Mouse (Mus musculus) left cerebral cortex, postnatal 4 days (tissue): ENCODE data around the gene Tsen54. TPM values are rescaled to one million over a fixed set of nuclear protein-coding genes. Genes with fewer than 3 reads are reported as not detected.

Source experiments
- DNase-seq: peaks from one replicate; pipeline ENCODE4 v3.0.0-alpha.2; 2022
- intact Hi-C: fragments of 180-260 bp; cut with DNase I; formaldehyde crosslinking; loops from one replicate; pipeline ENCODE4 v1.15.1; 2025
- total RNA-seq, 2 experiments: library from RNA; stranded (reverse); gene quantifications; 2 replicates each; pipeline ENCODE4 v1.2.3; 2021

The Tsen54 gene
- total RNA-seq, 2 experiments from 2014 or later: 15.1 to 19.1 TPM

GRCm38 (mm10) chr11:115797665-115798064, 16.9 kb upstream of the Tsen54 start:
- DNase-seq: no peak
- intact Hi-C loops: no loop called here

DNA sequence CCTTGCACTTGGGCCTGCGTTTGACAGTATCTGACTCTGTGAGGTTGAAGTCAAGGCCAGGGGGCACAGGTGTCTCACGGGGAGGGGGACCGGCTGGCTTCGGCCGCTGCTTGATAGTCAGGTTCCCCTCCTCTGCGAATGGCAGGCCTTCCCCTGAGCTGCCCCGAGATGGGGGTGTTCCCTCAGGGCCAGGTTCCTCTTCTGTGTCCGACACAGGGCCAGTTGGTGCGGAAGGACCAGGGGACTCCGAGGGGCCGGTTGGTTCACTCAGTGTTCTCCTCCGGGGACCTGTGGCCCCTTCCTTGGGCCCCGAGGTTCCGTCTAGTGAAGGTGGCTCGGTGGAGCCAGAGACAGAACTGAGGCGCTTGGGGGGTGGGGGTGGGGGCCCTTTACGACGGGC, 13.5 kb upstream of the Tsen54 start:
- no peak for DNase-seq
- intact Hi-C loops: no loop called here

- no peak for DNase-seq
- intact Hi-C loops: no loop called here
Measured at GRCm38 (mm10) chr11:115803072-115803709, 11.3 kb upstream of the Tsen54 start.

DNA sequence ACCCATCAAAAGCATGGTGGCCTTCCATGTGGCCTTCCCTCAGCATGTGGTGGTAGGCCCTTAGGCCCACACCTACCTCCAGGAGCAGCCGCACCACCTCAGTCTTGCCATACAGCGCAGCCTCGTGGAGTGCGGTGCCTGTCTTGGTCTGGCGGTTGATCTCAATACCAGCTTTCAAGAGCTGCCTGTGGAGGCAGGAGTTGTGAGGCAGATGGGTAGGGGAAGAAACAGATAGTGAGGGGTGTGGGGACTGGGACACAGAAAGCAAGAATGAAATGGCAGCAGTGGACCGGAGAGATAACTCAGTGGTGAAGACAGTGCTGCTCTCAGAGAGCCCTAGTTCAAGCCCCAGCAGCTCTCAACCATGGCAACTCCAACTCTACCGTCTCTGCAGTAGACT, 9.5 kb upstream of the Tsen54 start:
- no peak for DNase-seq
- intact Hi-C loops: no loop called here

DNA sequence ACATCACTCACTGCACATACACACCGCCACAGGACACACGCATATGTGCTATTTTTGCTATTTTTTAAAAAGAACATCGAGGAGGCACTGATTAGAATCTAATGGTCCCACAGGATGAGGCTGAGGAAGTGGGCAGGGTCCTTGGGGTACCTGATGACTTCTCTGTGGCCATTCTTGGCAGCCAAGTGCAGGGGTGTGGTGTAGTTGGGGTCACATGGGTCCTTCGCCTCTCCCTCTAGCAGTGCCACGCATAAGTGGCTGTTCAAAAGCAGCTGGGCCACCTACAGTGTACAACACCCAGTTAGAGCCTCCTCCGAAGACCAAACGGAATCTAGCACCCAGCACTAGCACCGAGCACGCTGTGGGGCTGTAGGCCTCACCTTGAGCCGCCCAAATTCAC, 8.4 kb upstream of the Tsen54 start:
- intact Hi-C loops: no loop called here
- DNase-seq: no peak

- intact Hi-C loops: no loop called here
- DNase-seq: peak; percentile 47
Measured at GRCm38 (mm10) chr11:115807306-115807705, 7.2 kb upstream of the Tsen54 start.

- intact Hi-C loops: no loop called here
- DNase-seq: no peak
Measured at GRCm38 (mm10) chr11:115807971-115808370, 6.6 kb upstream of the Tsen54 start.

GRCm38 (mm10) chr11:115808696-115809310, 5.7 kb upstream of the Tsen54 start:
- peak; percentile 62 for DNase-seq

DNA sequence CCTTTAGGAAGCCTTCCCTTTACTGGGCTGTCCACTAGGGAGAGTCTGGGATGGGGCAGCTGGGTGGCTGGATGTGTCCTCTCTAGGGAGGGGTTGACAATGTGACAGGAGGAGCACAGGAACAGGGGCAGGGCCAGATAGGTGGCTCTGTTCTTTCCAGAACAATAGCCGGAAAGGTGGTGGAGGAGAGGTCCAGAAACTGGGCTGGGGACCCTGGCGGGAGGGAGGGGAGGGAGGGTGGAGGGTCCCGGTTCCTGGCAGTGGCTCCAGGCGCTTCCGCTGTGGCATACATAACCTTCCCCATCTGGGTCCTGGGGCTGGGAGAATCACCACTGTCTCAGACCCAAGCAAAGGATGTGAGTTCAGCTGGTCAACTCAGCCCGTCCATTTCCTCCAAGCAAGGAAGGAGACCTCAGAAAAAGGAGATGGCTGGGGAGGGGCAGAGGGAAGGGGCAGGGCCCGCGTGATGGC, 5.2 kb upstream of the Tsen54 start:
- intact Hi-C loops: no loop called here

More at GRCm38 (mm10) chr11:115808696-115809310, 5.7 kb upstream of the Tsen54 start:
- intact Hi-C loops: no loop called here

GRCm38 (mm10) chr11:115810377-115810776, 4.1 kb upstream of the Tsen54 start:
- intact Hi-C loops: loop anchor here (5.0 kb wide), 2 partner anchors 43 to 158 kb away; partner anchors contain the start of gene Tmem94
- DNase-seq: peak; percentile 47

More for the DNA sequence above, 5.2 kb upstream of the Tsen54 start:
- no peak for DNase-seq

GRCm38 (mm10) chr11:115811381-115812093, 3.0 kb upstream of the Tsen54 start:
- no peak for DNase-seq
- intact Hi-C loops: loop anchor here (5.0 kb wide), 2 partner anchors 44 to 159 kb away; partner anchors contain the start of gene Tmem94

- no peak for DNase-seq
- intact Hi-C loops: loop anchor here (5.0 kb wide), 2 partner anchors 45 to 160 kb away; partner anchors contain the start of gene Tmem94
Measured at GRCm38 (mm10) chr11:115812095-115812494, 2.4 kb upstream of the Tsen54 start.

- intact Hi-C loops: loop anchor here (5.0 kb wide), 2 partner anchors 45 to 160 kb away; partner anchors contain the start of gene Tmem94
- DNase-seq: peak; percentile 35
Measured at GRCm38 (mm10) chr11:115812533-115813420, 1.7 kb upstream of the Tsen54 start.

GRCm38 (mm10) chr11:115813507-115814296, 822 bp upstream of the Tsen54 start, which contains the start of gene Caskin2:
Caskin2 (minus strand) TSS chr11:115813639.
- DNase-seq: peak; percentile 96
- intact Hi-C loops: loop anchor here (2.0 to 5.0 kb wide), 3 partner anchors 46 to 161 kb away; partner anchors contain the start of gene Tmem94

DNA sequence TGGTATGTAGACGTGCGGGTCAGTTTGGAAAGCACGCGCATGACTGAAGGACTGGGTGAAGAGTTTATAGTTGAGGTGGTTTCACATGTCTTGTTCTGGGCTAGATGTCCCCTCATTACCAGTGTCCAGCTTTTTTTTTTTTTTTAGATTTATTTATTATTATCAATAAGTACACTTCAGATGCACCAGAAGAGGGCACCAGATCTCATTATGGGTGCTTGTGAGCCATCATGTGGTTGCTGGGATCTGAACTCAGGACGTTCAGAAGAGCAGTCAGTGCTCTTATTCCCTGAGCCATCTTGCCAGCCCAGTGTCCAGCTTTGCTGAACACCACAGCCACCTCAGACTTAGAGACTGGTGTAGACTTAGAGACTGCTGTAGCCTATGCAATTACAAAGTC, 2.8 kb downstream of the Tsen54 start:
- intact Hi-C loops: no loop called here

DNA sequence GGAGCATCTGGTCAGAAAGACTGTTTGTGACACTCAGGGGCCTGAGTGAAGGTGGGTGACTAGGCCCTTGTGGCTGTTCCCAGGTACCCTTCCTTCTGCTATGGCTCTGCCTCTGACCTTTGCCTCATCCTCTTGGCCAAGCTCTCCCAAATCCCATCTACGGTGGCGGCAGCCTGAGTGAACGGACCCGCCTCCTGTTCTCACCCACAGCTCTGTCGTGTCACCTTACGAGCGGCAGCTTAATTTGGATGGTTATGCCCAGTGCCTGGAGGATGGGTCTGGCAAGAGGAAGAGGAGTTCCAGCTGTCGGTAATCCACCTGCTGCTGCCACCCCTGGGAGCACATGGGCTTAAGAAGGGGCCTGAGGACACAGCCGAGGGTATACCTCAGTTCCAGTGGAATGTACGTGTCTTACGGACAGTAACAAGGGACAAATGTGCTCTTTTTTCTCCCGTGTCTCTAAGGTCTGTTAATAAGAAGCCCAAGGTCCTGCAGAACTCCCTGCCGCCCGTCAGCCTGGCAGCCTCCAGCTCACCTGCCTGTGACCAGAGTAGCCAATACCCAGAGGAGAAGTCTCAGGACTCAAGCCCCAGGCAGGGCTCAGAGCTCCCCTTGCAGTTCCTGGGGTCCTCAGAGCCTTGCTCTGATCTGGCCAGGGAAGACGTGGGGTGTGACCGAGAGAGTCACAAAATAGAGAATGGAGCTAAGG, 5.5 kb downstream of the Tsen54 start:
- DNase-seq: no peak
- intact Hi-C loops: no loop called here

More for the DNA sequence above, 2.8 kb downstream of the Tsen54 start:
- no peak for DNase-seq

GRCm38 (mm10) chr11:115821001-115821400, 6.5 kb downstream of the Tsen54 start:
- no peak for DNase-seq
- intact Hi-C loops: no loop called here
